Mouse (Mus musculus) yolk sac, embryonic 10.5 days (tissue): ENCODE measurements at regions not wholly inside any gene's neighbourhood (a gene's known extent, or its start where the extent isn't known, plus 50 kb on each side); places are given as distances from the start of the nearest gene placed in this dataset.
"Not testable (repeated sequence)": the region's sequence is repeated elsewhere in the genome, so short reads cannot be mapped to it uniquely, and the experiment has no call there.

Source experiments
- DNase-seq: peaks from one replicate; pipeline ENCODE4 v3.0.0-alpha.2; 2017; ENCODE audit warnings: low spot score

DNA sequence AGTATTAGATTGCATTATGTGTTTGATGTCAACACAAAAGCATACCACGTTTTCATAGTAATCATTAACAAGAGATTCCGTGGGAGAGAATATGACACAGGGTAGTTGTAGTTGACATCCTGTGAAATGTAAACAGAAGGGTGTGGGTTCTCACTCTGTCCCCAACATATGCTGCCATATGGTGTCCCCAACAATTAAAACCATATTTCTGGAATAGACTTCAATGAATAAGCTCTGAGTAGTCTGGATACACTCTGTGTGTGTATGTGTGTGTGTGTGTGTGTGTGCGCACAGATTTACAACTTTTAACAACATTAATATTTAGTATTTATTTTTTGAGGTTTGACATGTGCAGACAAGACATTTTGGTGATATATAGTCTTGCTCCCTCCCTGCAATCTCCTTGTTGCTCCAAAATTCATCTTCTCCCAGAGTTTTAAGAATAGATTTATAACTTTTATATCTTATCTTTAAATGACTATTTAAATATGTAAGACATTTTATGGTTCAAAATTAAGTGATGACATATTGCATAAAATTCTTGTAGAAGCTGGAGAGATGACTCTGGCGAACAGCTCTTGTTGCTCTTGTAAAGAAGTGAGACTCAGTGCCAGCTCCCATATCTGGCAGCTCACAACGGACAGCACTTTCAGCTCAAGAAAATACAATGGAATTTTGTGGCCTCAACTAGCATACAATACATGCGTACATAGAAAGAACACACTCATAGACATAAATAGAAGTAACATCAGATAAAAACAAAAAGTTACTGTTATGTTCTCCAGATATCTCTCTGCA, 162.6 kb upstream of the Tram1l1 start:
- DNase-seq = no peak

DNA sequence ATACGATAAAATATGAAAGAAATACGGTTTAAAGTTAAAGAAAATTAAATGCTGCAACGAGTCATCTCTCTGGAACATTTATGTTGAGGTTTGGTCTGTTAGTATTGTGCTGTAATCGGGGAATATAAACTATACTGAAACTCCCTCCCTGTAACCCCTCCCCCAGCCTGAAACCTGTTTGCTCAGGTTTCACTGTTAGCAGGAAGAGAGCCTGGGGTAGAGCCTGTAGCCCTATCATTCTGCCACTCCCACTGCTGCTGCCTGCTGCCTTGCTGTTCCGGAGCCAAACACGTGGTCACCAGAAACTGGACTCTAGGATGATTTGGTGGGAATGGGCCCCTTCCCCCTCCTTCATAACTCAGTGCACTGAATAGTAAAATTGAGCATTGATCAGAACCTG, 127.3 kb upstream of the Tram1l1 start:
- not testable (repeated sequence) for DNase-seq

- DNase-seq = not testable (repeated sequence)
Observed at GRCm38 (mm10) chr3:124200226-124200940, 120.3 kb upstream of the Tram1l1 start.

- no peak for DNase-seq
Observed at GRCm38 (mm10) chr3:124217131-124217530, 103.5 kb upstream of the Tram1l1 start.

GRCm38 (mm10) chr3:124225982-124226381, 94.7 kb upstream of the Tram1l1 start:
- no peak for DNase-seq

- no peak for DNase-seq
Observed at GRCm38 (mm10) chr3:124227701-124228100, 93.0 kb upstream of the Tram1l1 start.

DNA sequence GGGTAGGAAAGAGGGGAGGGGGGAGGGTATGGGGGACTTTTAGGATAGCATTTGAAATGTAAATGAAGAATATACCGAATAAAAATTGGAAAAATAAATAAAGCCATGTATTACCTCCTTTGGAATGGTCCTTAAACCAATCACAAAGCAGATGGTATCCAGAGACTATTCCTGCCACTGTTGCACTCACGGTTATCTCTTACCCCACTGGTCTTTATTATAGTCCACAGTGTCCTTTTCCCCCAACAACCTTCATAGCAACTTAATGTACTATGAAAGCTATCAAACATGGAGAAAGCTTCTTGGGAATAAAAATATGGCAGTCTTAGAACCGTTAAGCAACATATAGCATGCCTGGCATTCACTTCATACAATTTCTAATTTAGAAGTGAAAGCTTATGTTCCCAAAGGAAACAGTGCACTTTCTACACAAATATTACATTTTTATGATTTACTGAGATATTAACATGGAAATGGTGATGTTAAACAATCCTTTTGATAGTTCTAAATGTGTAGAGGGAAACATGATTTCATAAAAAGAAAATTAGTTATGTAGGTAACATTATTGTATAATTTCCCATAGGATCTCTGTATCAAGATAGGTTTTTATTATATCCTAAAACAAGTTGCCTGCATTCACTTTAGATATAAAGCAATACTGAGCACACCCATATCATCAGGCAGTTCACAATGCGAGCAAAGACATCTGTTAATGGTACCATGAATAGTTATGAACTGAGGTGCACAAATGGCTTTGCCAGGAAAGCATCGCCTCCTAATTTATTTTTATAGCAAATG, 79.5 kb upstream of the Tram1l1 start:
- DNase-seq = no peak

DNA sequence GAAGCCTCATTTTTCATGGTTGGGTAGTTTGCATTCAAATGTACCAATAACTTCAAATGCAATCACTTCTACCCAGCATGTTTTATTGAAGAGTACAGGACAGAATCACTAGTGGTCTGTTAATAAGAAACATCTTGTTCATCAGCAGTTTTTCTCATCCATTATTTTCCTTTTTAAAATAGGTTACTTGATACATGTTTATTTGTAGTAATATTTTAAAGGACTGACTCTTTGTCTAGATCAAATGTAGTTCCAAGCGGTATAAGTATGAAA, 79.0 kb upstream of the Tram1l1 start:
- no peak for DNase-seq

DNA sequence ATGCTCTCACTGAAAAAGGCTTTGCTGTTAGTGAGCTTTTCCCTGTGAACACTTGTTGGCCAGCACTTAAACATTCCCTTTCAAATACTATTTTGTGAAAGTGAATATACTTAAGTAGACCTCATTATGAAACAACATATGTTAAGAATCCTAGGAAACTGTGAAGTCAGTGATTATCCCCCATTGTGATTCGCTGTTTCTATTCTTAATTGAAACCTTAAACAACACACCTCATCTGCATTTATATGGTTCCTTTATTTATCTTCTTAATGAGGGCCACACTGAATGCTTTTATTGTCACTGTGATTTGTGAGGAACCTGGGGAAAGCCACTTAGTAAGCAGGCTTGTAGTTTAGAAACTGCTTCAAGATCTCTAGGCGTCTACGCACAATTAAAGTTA, 58.5 kb upstream of the Tram1l1 start:
- no peak for DNase-seq

DNA sequence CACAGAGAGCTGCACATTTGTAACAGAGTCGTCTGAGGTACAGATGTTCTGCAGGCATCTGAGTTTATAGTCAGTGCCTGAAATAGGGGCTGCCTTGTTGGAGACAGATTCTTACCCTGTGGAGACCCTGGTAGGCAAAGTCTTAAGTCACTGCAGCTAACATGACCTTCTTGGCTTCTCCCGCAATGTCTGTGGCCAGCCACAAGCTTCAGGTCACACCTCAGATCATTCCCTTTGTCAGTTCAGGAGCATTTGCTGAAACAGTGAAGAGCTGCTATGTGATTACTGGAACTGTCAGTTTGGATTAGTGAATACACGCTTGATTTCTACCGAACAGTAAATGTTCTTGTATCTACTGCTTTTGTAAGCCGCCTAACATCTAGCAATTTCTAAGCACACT, 53.8 kb upstream of the Tram1l1 start:
- DNase-seq = no peak

GRCm38 (mm10) chr3:124270506-124270905, 50.1 kb upstream of the Tram1l1 start:
- no peak for DNase-seq
